Mouse (Mus musculus) olfactory bulb, adult 2 months (tissue): ENCODE measurements at regions not wholly inside any gene's neighbourhood (a gene's known extent, or its start where the extent isn't known, plus 50 kb on each side); places are given as distances from the start of the nearest gene placed in this dataset.

Source experiments
- H3K27ac ChIP-seq: fragments of 200-500 bp; 2 replicates; pipeline ENCODE4 v1.5.1; 2012; ENCODE audit warnings: low read depth, low read length; ENCODE audit not compliant: insufficient read depth
- H3K4me1 ChIP-seq: fragments of 200-500 bp; 2 replicates; pipeline ENCODE4 v1.6.1; 2012; ENCODE audit warnings: low read length; ENCODE audit not compliant: control insufficient read depth, insufficient read depth
- H3K4me3 ChIP-seq: fragments of 200-500 bp; 2 replicates; pipeline ENCODE4 v1.5.1; 2012; ENCODE audit warnings: mild to moderate bottlenecking, low read depth, low read length, moderate library complexity; ENCODE audit not compliant: insufficient read depth
- CTCF ChIP-seq: fragments of 200-500 bp; IDR thresholded peaks from 2 replicates; pipeline ENCODE4 v1.5.1; 2012; ENCODE audit warnings: low read depth, mild to moderate bottlenecking, low read length, moderate library complexity; ENCODE audit not compliant: insufficient read depth
- POLR2A ChIP-seq: fragments of 200-500 bp; IDR thresholded peaks from 2 replicates; pipeline ENCODE4 v1.6.1; 2012; ENCODE audit warnings: mild to moderate bottlenecking, low read depth, low read length, moderate library complexity; ENCODE audit not compliant: insufficient read depth
- WGBS: fragments of 180-500 bp; shearing (Covaris S2); methylation state at CpG from one replicate; pipeline ENCODE4 v1.1.7; 2018; 5-methylcytosine and 5-hydroxymethylcytosine counted together

DNA sequence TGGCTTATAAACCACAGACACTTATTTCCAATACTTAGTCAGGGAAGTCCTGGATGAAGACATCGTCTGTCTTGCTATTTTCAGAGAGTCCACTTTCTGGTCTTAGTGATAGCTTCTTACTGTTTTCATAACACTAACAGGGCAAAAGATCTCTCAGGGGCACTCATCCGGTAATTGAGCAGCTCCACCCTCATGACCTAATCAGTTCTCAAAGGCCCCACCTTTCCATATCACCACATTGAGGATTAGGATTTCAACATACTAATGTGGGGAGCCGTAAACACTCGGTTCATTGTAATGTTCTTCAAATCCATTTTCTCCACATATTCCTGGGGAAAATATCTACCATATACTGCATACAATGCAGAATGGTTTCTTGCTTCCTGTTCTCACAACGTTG is 318.8 kb upstream of the Klf4 start:
- no peak overlapping the region for H3K27ac ChIP-seq
- no peak for TF ChIP-seq POLR2A
- no peak for TF ChIP-seq CTCF
- WGBS, result 87% methylated on average over 5 of the region's 5 CpGs
- no peak overlapping the region for H3K4me3 ChIP-seq
- no peaks in the 10 kb centered on the region for H3K4me1 ChIP-seq

DNA sequence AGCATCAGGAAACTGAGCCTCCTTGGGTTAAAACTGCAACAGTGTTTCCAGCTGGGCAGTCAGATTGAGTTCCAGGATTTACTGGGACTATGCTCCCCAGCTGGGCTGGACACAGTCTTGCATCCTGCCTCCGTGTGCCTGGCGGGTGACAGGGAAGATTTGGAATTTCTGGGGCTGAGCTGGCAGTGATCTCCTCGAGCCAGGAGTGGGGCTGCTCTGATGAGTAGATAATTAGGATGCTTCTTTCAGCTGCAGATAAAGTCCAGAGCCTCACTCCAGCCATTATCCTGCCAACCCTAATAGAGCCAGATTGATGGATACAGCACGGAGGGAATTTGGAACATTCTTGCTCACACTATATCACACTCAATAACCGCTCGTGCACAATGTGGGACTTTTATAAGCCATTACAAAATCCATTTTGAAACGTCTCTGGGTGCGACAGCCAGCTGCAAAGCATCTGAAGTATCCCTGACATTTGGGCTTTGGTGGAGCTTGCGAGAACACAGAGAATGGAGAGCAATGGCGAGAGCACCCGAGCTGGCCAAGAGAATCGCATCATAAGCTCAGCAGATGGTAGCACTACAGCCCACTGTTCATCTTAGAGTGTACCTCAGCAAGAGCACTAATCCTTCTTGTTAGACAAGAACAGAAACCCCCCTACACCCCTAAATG is 311.6 kb upstream of the Klf4 start:
- no peak overlapping the region for H3K4me3 ChIP-seq
- H3K27ac ChIP-seq, result no peak overlapping the region
- no peak for TF ChIP-seq POLR2A
- no peak for TF ChIP-seq CTCF
- H3K4me1 ChIP-seq, result no peaks in the 10 kb centered on the region; the same call in 1 of the 2 replicates
- WGBS, result 56% methylated on average over 12 of the region's 12 CpGs

DNA sequence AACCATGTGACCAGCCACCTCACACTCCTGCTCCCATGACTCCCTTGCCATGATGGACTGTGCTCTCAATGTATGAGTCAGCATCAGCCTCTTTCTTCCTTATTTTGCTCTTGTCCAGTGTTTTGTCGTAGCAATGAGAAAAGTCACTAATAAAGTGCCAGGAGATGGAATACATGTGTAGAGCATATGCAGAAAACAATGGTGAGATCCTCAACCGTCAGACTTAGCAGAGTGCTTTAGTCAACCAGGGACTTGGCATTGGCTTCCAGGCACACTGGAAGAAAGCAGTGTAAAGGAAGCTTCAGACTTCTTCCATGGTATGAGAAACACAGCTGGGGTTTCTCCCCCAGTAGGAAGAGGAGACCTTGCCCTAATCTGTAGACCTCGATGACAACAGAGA is 306.3 kb upstream of the Klf4 start:
- 87% methylated on average over 3 of the region's 3 CpGs for WGBS

DNA sequence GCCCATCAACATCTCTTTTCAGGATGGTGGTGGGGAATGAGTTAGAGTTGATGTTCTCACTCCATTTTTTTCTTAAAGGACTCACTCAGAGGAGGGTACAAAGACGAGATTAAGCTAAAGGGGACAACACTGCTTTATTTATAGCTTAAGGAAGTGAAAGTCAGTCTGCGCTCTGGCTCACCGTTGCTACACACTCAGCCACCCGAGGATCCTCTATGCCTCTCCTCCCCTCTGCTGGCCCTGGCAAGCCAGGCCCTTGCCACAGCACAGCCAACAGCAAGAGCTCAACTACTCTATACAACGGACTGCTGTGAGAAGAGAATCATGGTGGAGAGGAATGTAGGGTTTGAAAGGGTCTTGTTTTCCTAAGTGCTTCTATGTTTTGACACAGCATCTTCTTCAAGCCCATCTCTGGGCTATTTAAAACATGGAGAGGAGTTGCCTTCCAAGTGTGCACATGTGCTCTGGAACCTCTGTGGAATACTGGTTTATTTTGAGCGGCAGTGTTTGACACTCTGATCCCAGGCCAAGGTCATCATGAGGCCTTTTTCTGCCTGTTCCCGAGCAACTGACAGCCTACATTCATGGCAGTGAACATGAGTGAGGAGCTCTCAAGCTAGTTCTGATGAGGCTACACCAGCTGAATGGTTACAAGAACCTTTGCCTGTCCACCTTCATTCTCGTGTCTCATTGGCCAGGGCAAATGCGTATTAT is 291.9 kb upstream of the Klf4 start:
- no peak overlapping the region for H3K27ac ChIP-seq
- TF ChIP-seq CTCF (no peak), POLR2A (no peak)
- H3K4me3 ChIP-seq, result no peak overlapping the region
- 79% methylated on average over 9 of the region's 9 CpGs for WGBS
- no peaks in the 10 kb centered on the region for H3K4me1 ChIP-seq

More for the DNA sequence above, 306.3 kb upstream of the Klf4 start:
- no peak overlapping the region for H3K4me3 ChIP-seq
- no peak for TF ChIP-seq CTCF
- no peak for TF ChIP-seq POLR2A
- no peaks in the 10 kb centered on the region; the same call in 1 of the 2 replicates for H3K4me1 ChIP-seq
- no peak overlapping the region for H3K27ac ChIP-seq

DNA sequence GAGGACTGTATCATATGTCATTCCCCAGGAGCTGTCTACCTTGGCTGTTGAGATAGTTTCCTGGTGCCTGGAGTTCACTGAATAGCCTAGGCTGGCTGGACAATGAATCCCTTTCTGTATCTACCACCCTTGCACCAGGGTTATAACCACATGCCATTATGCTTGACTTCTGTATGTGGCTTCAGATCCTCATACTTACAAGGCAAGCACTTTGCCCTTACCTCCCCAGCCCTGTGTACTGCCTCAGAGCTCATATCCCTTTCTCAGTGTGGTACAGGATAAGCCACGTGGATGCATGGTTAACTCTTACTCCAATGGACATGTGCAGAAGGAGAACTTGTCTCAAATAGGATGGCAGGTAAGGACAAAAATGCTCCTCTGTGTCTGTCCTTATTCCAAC is 291.3 kb upstream of the Klf4 start:
- WGBS, result 78% methylated on average over 1 of the region's 1 CpGs
- Histone ChIP-seq H3K27ac (no peak overlapping the region), H3K4me1 (no peaks in the 10 kb centered on the region), H3K4me3 (no peak overlapping the region)
- no peak for TF ChIP-seq POLR2A
- no peak for TF ChIP-seq CTCF

DNA sequence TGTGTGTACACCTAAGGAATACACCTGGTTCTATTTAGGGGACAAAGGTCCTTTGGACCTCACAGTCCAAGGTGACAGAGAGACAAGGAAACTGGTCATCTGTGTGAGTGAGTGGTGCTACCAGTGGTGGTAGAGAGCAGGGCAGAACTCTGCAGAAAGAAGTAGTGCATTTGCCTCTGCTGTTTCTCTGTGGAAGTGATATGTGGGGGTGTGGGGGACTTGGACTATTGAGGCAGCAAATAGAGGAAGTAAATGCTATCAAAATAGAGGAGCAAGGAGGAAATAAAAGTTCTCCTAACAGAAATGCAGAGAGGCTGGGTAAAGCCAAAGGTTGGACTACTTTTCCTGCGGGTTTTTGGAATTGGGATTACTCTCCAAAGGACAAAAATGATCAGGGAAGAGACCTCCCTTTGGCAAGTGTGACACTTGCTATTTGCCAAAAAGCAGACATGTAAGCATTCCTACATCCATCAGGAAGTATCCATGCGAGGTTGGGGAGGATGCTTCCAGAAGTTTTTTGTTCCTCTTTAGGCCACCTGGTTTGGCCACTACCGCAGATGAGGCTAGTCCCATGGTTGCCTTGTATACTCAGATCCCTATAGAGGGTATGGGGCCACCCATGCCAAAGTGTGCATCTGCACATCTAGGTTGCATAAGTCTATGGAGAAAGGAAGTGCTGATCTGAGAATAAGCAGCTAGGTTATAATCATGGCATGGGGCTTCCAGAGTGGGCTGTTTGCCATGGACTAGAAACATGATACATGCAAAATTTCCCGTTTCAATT is 285.0 kb upstream of the Klf4 start:
- Histone ChIP-seq H3K27ac (no peak overlapping the region), H3K4me3 (no peak overlapping the region), H3K4me1 (no peaks in the 10 kb centered on the region)
- 87% methylated on average over 4 of the region's 4 CpGs for WGBS
- TF ChIP-seq CTCF (no peak), POLR2A (no peak)

DNA sequence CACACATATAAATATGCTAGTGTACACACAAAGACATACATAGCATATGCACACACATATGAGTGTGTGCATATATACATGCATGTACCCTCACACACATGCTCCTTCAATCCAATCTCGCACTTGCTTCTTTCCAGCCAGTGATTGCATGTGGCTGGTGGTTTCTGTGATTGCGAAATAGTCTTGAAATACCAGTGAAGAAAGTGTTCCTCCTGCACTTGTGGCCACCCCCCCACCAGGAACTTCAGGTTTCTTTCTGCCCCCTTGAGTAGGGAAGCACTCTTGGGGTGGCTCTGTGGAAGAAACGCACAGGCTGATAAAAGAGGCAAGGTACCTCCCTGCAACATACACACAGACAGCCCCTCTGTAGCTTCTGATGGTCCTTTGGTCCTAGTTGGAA is 283.6 kb upstream of the Klf4 start:
- H3K4me1 ChIP-seq, result no peaks in the 10 kb centered on the region
- H3K4me3 ChIP-seq, result no peak overlapping the region
- TF ChIP-seq CTCF (no peak), POLR2A (no peak)
- no peak overlapping the region for H3K27ac ChIP-seq
- WGBS, result 93% methylated on average over 3 of the region's 3 CpGs

DNA sequence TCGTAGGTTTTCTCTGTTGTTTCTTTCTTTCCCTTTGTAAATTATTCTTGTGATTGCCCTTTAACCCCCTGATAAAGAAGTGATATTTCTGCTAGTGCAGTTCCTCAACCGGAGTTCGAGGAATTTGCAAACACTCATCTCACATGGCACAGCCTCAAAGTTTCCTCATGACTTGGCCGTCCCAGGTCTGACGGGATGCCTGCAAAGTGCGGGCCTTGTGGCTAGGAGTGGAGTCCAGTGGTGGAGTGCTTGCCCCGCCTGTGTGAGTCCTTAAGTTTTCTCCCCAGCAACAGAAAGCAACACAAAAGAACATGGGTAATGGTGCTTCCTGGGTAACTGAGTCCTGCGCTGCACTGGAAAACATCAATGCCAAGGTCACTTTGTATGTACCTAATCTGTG is 280.6 kb upstream of the Klf4 start:
- no peak overlapping the region for H3K4me3 ChIP-seq
- H3K27ac ChIP-seq, result no peak overlapping the region
- TF ChIP-seq POLR2A (no peak), CTCF (no peak)
- 94% methylated on average over 8 of the region's 8 CpGs for WGBS
- H3K4me1 ChIP-seq, result no peaks in the 10 kb centered on the region

DNA sequence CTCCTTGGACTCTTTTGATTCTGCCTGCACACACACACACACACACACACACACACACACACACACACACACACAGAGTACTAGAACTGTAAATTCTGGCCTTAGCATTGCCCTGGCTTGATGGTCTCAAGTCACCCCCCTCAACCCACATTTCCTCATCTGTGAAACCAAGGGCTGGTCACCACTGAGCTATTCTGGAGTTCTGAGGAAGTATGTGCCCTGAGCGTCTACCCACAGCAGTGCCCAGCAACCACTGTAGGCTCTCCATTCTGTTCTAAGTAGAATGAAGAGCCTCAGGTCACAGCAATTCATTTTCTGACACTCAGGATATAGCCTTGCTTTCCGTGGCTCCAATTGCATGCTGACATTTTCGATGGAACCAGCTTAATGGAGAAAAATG is 279.4 kb upstream of the Klf4 start:
- Histone ChIP-seq H3K4me1 (no peaks in the 10 kb centered on the region), H3K4me3 (no peak overlapping the region), H3K27ac (no peak overlapping the region)
- TF ChIP-seq POLR2A (no peak), CTCF (no peak)
- WGBS, result 84% methylated on average over 3 of the region's 3 CpGs
